Mouse (Mus musculus) myocyte (in vitro differentiated cells): ENCODE measurements around the gene Galntl5. TPM values are rescaled to one million over a fixed set of nuclear protein-coding genes. Genes with fewer than 3 reads are reported as not detected.

Experiments
- H3K27me3 ChIP-seq: one replicate; pipeline ENCODE4 v1.6.1; 2011; ENCODE audit not compliant: control insufficient read depth, insufficient read depth, insufficient read length
- H3K36me3 ChIP-seq: one replicate; pipeline ENCODE4 v1.6.1; 2011; ENCODE audit not compliant: control insufficient read depth, insufficient read depth
- H3K4me2 ChIP-seq: one replicate; pipeline ENCODE4 v1.6.1; 2011; ENCODE audit warnings: low read depth, control low read depth
- H3K4me3 ChIP-seq: one replicate; pipeline ENCODE4 v1.5.1; 2011; ENCODE audit warnings: mild to moderate bottlenecking, control low read depth, moderate library complexity
- H3K79me2 ChIP-seq: one replicate; pipeline ENCODE4 v1.6.1; 2011; ENCODE audit not compliant: control insufficient read depth, insufficient read depth
- H3ac ChIP-seq: one replicate; pipeline ENCODE4 v1.6.1; 2011; ENCODE audit not compliant: control insufficient read depth, insufficient read length
- CEBPB ChIP-seq: IDR thresholded peaks from 2 replicates; pipeline ENCODE4 v1.6.1; 2011; ENCODE audit warnings: mild to moderate bottlenecking, moderate library complexity; ENCODE audit not compliant: poor library complexity, insufficient read depth, severe bottlenecking
- E2F4 ChIP-seq: IDR thresholded peaks from one replicate; pipeline ENCODE4 v1.6.1; 2011; ENCODE audit warnings: mild to moderate bottlenecking, control low read depth, moderate library complexity; ENCODE audit not compliant: insufficient read depth
- MAX ChIP-seq: IDR thresholded peaks from one replicate; pipeline ENCODE4 v1.6.1; 2011; ENCODE audit warnings: low read depth, mild to moderate bottlenecking, control low read depth
- MYOD1 ChIP-seq, 3 experiments: IDR thresholded peaks; one replicate each; pipeline ENCODE4 v1.6.1; 2011; ENCODE audit warnings: control low read depth in 2 of 3, low read depth in 2 of 3, mild to moderate bottlenecking in 2 of 3, moderate library complexity in 1 of 3; ENCODE audit not compliant: insufficient read length in 2 of 3, control insufficient read depth in 1 of 3
- MYOG ChIP-seq, 3 experiments: IDR thresholded peaks; one replicate each; pipeline ENCODE4 v1.6.1; 2011; ENCODE audit warnings: control low read depth in 2 of 3, low read depth in 2 of 3, mild to moderate bottlenecking in 2 of 3; ENCODE audit not compliant: insufficient read length in 2 of 3, control insufficient read depth in 1 of 3, insufficient read depth in 1 of 3
- POLR2A ChIP-seq: IDR thresholded peaks from one replicate; pipeline ENCODE4 v1.6.1; 2011; ENCODE audit warnings: low read depth, mild to moderate bottlenecking, control low read depth, moderate library complexity; ENCODE audit not compliant: insufficient read length
- POLR2AphosphoS2 ChIP-seq: IDR thresholded peaks from one replicate; pipeline ENCODE4 v1.6.1; 2011; ENCODE audit warnings: low read depth, control low read depth; ENCODE audit not compliant: insufficient read length
- REST ChIP-seq: IDR thresholded peaks from one replicate; pipeline ENCODE4 v1.6.1; 2011; ENCODE audit warnings: mild to moderate bottlenecking, control low read depth, moderate library complexity; ENCODE audit not compliant: insufficient read depth, insufficient read length
- SRF ChIP-seq: IDR thresholded peaks from one replicate; pipeline ENCODE4 v1.6.1; 2011; ENCODE audit warnings: low read depth; ENCODE audit not compliant: control insufficient read depth, insufficient read length
- TCF12 ChIP-seq: IDR thresholded peaks from one replicate; pipeline ENCODE4 v1.6.1; 2011; ENCODE audit warnings: mild to moderate bottlenecking, control low read depth; ENCODE audit not compliant: poor library complexity, insufficient read depth, severe bottlenecking
- TCF3 ChIP-seq: IDR thresholded peaks from one replicate; pipeline ENCODE4 v1.6.1; 2011; ENCODE audit warnings: low read depth, control low read depth; ENCODE audit not compliant: insufficient read length
- USF1 ChIP-seq: IDR thresholded peaks from one replicate; pipeline ENCODE4 v1.6.1; 2011; ENCODE audit warnings: low read depth, mild to moderate bottlenecking, control low read depth, moderate library complexity
- polyA plus RNA-seq: library from polyadenylated mRNA; unstranded; fragments of >200 nt; fragmentation: generic; extraction: Trizol; gene quantifications from one replicate; pipeline ENCODE4 v1.2.1, GENCODE M21; 2012; ENCODE audit warnings: missing spikeins

Galntl5 gene
- polyA plus RNA-seq, 1 experiment = not detected

- Histone ChIP-seq H3K4me2 (no peak overlapping the region), H3K79me2 (no peaks in the 10 kb centered on the region), H3K27me3 (peaks cover 5% of the 10 kb centered on the region), H3K36me3 (no peaks in the 10 kb centered on the region), H3ac (no peak overlapping the region), H3K4me3 (no peak overlapping the region)
- TF ChIP-seq CEBPB = no peak
- no peak for TF ChIP-seq MYOG (IDR thresholded peaks at IDR 0.05; ENCODE audit: control insufficient read depth in 1 of 3, insufficient read depth in 1 of 3, insufficient read length in 2 of 3, low read depth in 2 of 3)
- TF ChIP-seq MYOD1 (IDR thresholded peaks at IDR 0.05; ENCODE audit: control insufficient read depth in 1 of 3, insufficient read length in 2 of 3, low read depth in 2 of 3) = no peak
- no peak for TF ChIP-seq SRF
- TF ChIP-seq REST = no peak
- TF ChIP-seq TCF12 = no peak
- no peak for TF ChIP-seq POLR2AphosphoS2
These were observed 17.3 kb upstream of the Galntl5 start for GRCm38 (mm10) chr5:25163938-25164337.

DNA sequence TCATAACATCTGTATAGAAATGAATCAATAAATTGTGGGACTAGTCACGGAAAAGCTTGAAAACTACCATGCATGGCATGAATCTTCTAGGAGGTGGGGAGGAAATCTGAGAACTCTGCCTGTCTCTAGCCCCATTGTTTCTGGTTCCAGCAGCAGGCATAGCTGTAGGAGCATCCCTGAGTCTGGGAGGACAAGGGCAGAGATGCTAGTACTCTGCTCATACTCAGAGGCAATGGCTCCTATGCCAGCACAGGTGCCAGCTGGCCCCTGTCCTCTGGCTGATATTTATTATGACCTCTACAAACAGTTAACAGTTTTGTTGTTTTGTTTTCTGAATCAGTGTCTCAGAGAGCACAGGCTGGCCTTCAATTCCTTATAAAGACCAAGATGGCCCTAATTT, 16.9 kb upstream of the Galntl5 start:
- no peak overlapping the region for H3ac ChIP-seq
- peaks cover 5% of the 10 kb centered on the region for H3K27me3 ChIP-seq
- H3K36me3 ChIP-seq = no peaks in the 10 kb centered on the region
- H3K4me2 ChIP-seq = no peak overlapping the region
- TF ChIP-seq POLR2A (no peak), E2F4 (no peak), TCF3 (no peak), USF1 (no peak), CEBPB (no peak), MYOD1 (IDR thresholded peaks at IDR 0.05; ENCODE audit: control insufficient read depth in 1 of 3, insufficient read length in 2 of 3, low read depth in 2 of 3) (no peak), POLR2AphosphoS2 (no peak), MAX (no peak), SRF (no peak), MYOG (IDR thresholded peaks at IDR 0.05; ENCODE audit: control insufficient read depth in 1 of 3, insufficient read depth in 1 of 3, insufficient read length in 2 of 3, low read depth in 2 of 3) (no peak), TCF12 (no peak), REST (no peak)
- H3K4me3 ChIP-seq = no peak overlapping the region
- H3K79me2 ChIP-seq = no peaks in the 10 kb centered on the region

GRCm38 (mm10) chr5:25165102-25165788, 16.0 kb upstream of the Galntl5 start:
- Histone ChIP-seq H3K27me3 (peaks cover 5% of the 10 kb centered on the region), H3K4me3 (no peak overlapping the region), H3K4me2 (no peak overlapping the region), H3ac (no peak overlapping the region), H3K36me3 (no peaks in the 10 kb centered on the region), H3K79me2 (no peaks in the 10 kb centered on the region)
- TF ChIP-seq MAX (no peak), SRF (no peak), POLR2A (no peak), TCF3 (no peak), TCF12 (no peak), REST (no peak), E2F4 (no peak), MYOG (IDR thresholded peaks at IDR 0.05; ENCODE audit: control insufficient read depth in 1 of 3, insufficient read depth in 1 of 3, insufficient read length in 2 of 3, low read depth in 2 of 3) (no peak), CEBPB (no peak), USF1 (no peak)

- H3K4me3 ChIP-seq = no peak overlapping the region
- TF ChIP-seq POLR2A = no peak
- H3K79me2 ChIP-seq = no peaks in the 10 kb centered on the region
These were observed 15.5 kb upstream of the Galntl5 start for GRCm38 (mm10) chr5:25165789-25166135.

DNA sequence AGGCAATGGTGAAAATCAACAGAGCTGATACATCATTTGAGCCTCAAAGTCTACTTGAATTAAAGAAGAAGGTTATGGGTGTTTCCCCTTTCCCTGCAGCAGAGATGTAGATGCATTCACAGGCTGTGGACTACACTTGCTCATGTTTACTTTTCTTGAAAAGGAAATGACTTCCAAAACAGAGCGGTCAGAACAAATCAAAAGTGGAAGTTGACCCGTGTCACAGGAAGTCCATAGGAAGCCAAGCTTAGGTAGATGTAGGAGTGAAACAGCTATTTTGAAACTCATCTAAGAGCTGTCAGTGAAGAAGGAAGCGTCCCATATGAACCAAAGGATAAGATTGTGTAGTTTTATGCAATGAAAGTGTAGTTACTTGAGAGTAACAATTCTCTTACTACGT, 14.6 kb upstream of the Galntl5 start:
- H3K4me3 ChIP-seq = no peak overlapping the region
- no peaks in the 10 kb centered on the region for H3K27me3 ChIP-seq
- no peaks in the 10 kb centered on the region for H3K36me3 ChIP-seq
- no peak overlapping the region for H3K4me2 ChIP-seq
- no peak overlapping the region for H3ac ChIP-seq
- TF ChIP-seq USF1 (no peak), CEBPB (no peak), REST (no peak), E2F4 (no peak), SRF (no peak), MAX (no peak), POLR2AphosphoS2 (no peak), TCF3 (no peak), TCF12 (no peak), MYOD1 (IDR thresholded peaks at IDR 0.05; ENCODE audit: control insufficient read depth in 1 of 3, insufficient read length in 2 of 3, low read depth in 2 of 3) (no peak), POLR2A (no peak), MYOG (IDR thresholded peaks at IDR 0.05; ENCODE audit: control insufficient read depth in 1 of 3, insufficient read depth in 1 of 3, insufficient read length in 2 of 3, low read depth in 2 of 3) (no peak)
- H3K79me2 ChIP-seq = no peaks in the 10 kb centered on the region

More at GRCm38 (mm10) chr5:25165789-25166135, 15.5 kb upstream of the Galntl5 start:
- H3K36me3 ChIP-seq = no peaks in the 10 kb centered on the region
- H3K4me2 ChIP-seq = no peak overlapping the region
- no peak overlapping the region for H3ac ChIP-seq
- peaks cover under 1% of the 10 kb centered on the region for H3K27me3 ChIP-seq
